Mouse (Mus musculus): ENCODE results near the gene Lancl3. TPM values are rescaled to one million over a fixed set of nuclear protein-coding genes. Genes with fewer than 3 reads are reported as not detected.

Gene Lancl3
- polyA plus RNA-seq, 1 experiment = 0.15 TPM

- Histone ChIP-seq H3K4me3 (ENCODE audit: extremely low read depth, insufficient read depth, insufficient read length) (no peak overlapping the region), H3K27me3 (ENCODE audit: control insufficient read depth, insufficient read depth, low read length) (no peaks in the 10 kb centered on the region), H3K27ac (ENCODE audit: insufficient read depth, low read length) (no peak overlapping the region), H3K4me1 (ENCODE audit: control insufficient read depth, insufficient read depth, insufficient read length) (no peaks in the 10 kb centered on the region; the same call in 1 of the 2 replicates), H3K36me3 (ENCODE audit: control insufficient read depth, insufficient read depth, low read length) (no peaks in the 10 kb centered on the region)
- no peak for TF ChIP-seq POLR2A (IDR thresholded peaks at IDR 0.05; ENCODE audit: low read depth, low read length)
- no peak for TF ChIP-seq CTCF (IDR thresholded peaks at IDR 0.05; ENCODE audit: extremely low read depth, insufficient read depth, insufficient read length, insufficient replicate concordance)
- DNase-seq (ENCODE audit: low read depth in 1 of 2, low spot score in 2 of 2) = no peak
- 72% methylated on average over 5 of the region's 5 CpGs for WGBS
These were observed 41.3 kb downstream of the Lancl3 start for GRCm38 (mm10) chrX:9240737-9241591.

DNA sequence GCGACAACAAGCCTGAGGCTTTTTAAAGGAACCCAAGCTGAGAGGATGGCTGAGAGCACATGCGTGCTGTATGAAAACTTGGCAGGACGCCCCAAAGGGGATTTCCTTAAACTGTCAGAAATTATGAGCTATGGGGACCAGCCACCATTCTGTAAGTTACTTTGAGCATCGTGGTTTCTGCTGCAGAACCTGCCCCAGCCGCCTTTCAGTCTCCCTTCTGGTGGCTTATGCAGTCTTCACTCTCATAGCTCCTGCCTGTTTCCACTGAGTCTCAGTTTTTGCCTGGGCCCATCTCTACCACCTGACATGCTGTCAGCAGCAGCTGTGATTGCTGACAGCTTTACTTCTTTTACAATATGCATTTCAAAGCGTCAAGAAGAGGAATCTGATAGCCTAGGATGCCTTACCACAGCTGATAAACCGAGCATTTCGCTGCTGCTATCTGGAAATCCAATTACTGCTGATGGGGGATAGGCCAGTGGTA lies 43.7 kb downstream of the Lancl3 start:
- Histone ChIP-seq H3K27ac (ENCODE audit: insufficient read depth, low read length) (no peak overlapping the region), H3K27me3 (ENCODE audit: control insufficient read depth, insufficient read depth, low read length) (no peaks in the 10 kb centered on the region), H3K4me3 (ENCODE audit: extremely low read depth, insufficient read depth, insufficient read length) (no peak overlapping the region), H3K4me1 (ENCODE audit: control insufficient read depth, insufficient read depth, insufficient read length) (no peaks in the 10 kb centered on the region; the same call in 1 of the 2 replicates), H3K36me3 (ENCODE audit: control insufficient read depth, insufficient read depth, low read length) (no peaks in the 10 kb centered on the region)
- TF ChIP-seq CTCF (IDR thresholded peaks at IDR 0.05; ENCODE audit: extremely low read depth, insufficient read depth, insufficient read length, insufficient replicate concordance) = no peak
- TF ChIP-seq POLR2A (IDR thresholded peaks at IDR 0.05; ENCODE audit: low read depth, low read length) = no peak
- DNase-seq (ENCODE audit: low read depth in 1 of 2, low spot score in 2 of 2) = no peak
- 41% methylated on average over 8 of the region's 8 CpGs for WGBS

DNA sequence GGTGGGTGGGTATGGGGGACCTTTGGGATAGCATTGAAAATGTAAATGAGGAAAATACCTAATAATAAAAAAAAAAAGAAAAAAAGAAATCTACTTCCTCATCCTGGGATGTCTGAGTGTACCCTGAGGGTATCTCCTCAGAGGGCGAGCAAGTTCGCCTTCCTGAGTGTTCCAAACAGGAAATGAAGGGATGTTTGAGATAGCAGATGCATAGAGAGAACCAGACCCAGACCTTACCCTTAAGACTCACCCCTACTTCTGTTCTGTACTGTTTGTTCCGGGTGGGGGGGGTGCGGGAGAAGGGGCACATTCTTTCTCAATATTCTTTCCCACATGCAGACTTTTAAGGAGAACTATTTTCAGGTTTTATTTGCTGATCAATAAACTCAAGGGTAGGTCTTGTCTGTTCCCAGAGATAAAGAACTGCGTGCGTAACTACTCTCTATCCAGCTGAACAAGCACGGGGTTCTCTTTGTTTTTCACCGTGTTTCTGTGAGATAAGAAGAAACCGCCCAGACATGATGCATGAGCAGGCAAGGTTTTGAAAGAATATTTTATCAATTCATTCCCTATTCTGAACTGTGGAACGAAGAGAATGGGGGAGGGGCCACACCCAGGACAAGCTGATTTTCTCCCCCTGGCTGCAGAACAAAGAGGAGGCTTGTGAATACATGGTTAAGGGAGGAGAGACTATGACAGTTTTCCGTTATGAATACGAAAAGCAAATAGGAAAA lies 45.1 kb downstream of the Lancl3 start:
- Histone ChIP-seq H3K4me3 (ENCODE audit: extremely low read depth, insufficient read depth, insufficient read length) (no peak overlapping the region), H3K4me1 (ENCODE audit: control insufficient read depth, insufficient read depth, insufficient read length) (no peaks in the 10 kb centered on the region; the same call in 1 of the 2 replicates), H3K36me3 (ENCODE audit: control insufficient read depth, insufficient read depth, low read length) (no peaks in the 10 kb centered on the region), H3K27ac (ENCODE audit: insufficient read depth, low read length) (no peak overlapping the region), H3K27me3 (ENCODE audit: control insufficient read depth, insufficient read depth, low read length) (no peaks in the 10 kb centered on the region)
- TF ChIP-seq POLR2A (IDR thresholded peaks at IDR 0.05; ENCODE audit: low read depth, low read length) = no peak
- TF ChIP-seq CTCF (IDR thresholded peaks at IDR 0.05; ENCODE audit: extremely low read depth, insufficient read depth, insufficient read length, insufficient replicate concordance) = no peak
- DNase-seq (ENCODE audit: low read depth in 1 of 2, low spot score in 2 of 2) = no peak
- 55% methylated on average over 12 of the region's 12 CpGs for WGBS

GRCm38 (mm10) chrX:9248911-9249310 lies 49.2 kb downstream of the Lancl3 start:
- Histone ChIP-seq H3K27me3 (ENCODE audit: control insufficient read depth, insufficient read depth, low read length) (no peaks in the 10 kb centered on the region), H3K4me1 (ENCODE audit: control insufficient read depth, insufficient read depth, insufficient read length) (no peaks in the 10 kb centered on the region), H3K36me3 (ENCODE audit: control insufficient read depth, insufficient read depth, low read length) (no peaks in the 10 kb centered on the region), H3K27ac (ENCODE audit: insufficient read depth, low read length) (no peak overlapping the region), H3K4me3 (ENCODE audit: extremely low read depth, insufficient read depth, insufficient read length) (no peak overlapping the region)
- no peak for TF ChIP-seq POLR2A (IDR thresholded peaks at IDR 0.05; ENCODE audit: low read depth, low read length)
- no peak for TF ChIP-seq CTCF (IDR thresholded peaks at IDR 0.05; ENCODE audit: extremely low read depth, insufficient read depth, insufficient read length, insufficient replicate concordance)
- DNase-seq (ENCODE audit: low read depth in 1 of 2, low spot score in 2 of 2) = no peak
- 83% methylated on average over 5 of the region's 5 CpGs for WGBS

- no peaks in the 10 kb centered on the region for H3K36me3 ChIP-seq (ENCODE audit: control insufficient read depth, insufficient read depth, low read length)
- no peak overlapping the region for H3K27ac ChIP-seq (ENCODE audit: insufficient read depth, low read length)
- H3K27me3 ChIP-seq (ENCODE audit: control insufficient read depth, insufficient read depth, low read length) = no peaks in the 10 kb centered on the region
- no peak for DNase-seq (ENCODE audit: low read depth in 1 of 2, low spot score in 2 of 2)
- no peaks in the 10 kb centered on the region for H3K4me1 ChIP-seq (ENCODE audit: control insufficient read depth, insufficient read depth, insufficient read length)
- 41% methylated on average over 10 of the region's 10 CpGs for WGBS
- no peak overlapping the region for H3K4me3 ChIP-seq (ENCODE audit: extremely low read depth, insufficient read depth, insufficient read length)
- TF ChIP-seq POLR2A (IDR thresholded peaks at IDR 0.05; ENCODE audit: low read depth, low read length) (no peak), CTCF (IDR thresholded peaks at IDR 0.05; ENCODE audit: extremely low read depth, insufficient read depth, insufficient read length, insufficient replicate concordance) (no peak)
These were observed 54.3 kb downstream of the Lancl3 start for GRCm38 (mm10) chrX:9253990-9254389.

GRCm38 (mm10) chrX:9254901-9255300 lies 55.2 kb downstream of the Lancl3 start:
- no peak overlapping the region for H3K27ac ChIP-seq (ENCODE audit: insufficient read depth, low read length)
- no peak overlapping the region for H3K4me3 ChIP-seq (ENCODE audit: extremely low read depth, insufficient read depth, insufficient read length)
- no peak for DNase-seq (ENCODE audit: low read depth in 1 of 2, low spot score in 2 of 2)
- 93% methylated on average over 3 of the region's 3 CpGs for WGBS
- no peaks in the 10 kb centered on the region for H3K27me3 ChIP-seq (ENCODE audit: control insufficient read depth, insufficient read depth, low read length)
- H3K4me1 ChIP-seq (ENCODE audit: control insufficient read depth, insufficient read depth, insufficient read length) = no peaks in the 10 kb centered on the region
- H3K36me3 ChIP-seq (ENCODE audit: control insufficient read depth, insufficient read depth, low read length) = no peaks in the 10 kb centered on the region
- TF ChIP-seq CTCF (IDR thresholded peaks at IDR 0.05; ENCODE audit: extremely low read depth, insufficient read depth, insufficient read length, insufficient replicate concordance) = no peak
- TF ChIP-seq POLR2A (IDR thresholded peaks at IDR 0.05; ENCODE audit: low read depth, low read length) = no peak

Measured in spleen, adult 2 months (tissue).